Mouse (Mus musculus): ENCODE results near the gene Pcyt2.

DNA sequence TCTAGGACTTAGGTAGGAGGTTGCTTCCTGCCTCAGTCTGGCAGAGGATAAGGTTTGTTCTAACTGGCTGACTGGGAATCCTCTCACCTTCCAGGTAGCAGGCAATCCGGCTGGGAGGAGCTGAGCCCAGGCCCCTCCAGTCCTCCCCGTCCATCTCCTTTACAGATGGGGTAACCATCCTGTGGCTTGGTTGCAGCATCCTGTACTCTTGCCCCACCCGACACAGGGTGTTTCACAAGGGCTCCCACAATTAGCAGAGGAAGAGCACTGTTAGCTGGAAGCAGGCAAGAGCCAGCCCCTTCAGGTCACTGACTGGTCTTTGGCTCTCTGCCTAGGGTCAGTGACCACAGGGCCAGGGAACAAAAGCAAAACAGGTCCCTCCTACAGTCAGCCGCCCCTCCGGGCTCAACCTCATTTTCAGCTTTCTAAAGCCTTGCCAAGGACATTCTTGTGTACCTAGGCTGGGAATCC lies 12.7 kb upstream of the Pcyt2 start:
- TF ChIP-seq CTCF (IDR thresholded peaks at IDR 0.05; ENCODE audit: control insufficient read depth, insufficient read depth, insufficient read length), result no peak
- TF ChIP-seq MYOG (IDR thresholded peaks at IDR 0.05; ENCODE audit: control insufficient read depth, extremely low read depth, insufficient read length), result no peak
- no peak for TF ChIP-seq MAX (IDR thresholded peaks at IDR 0.05)
- TF ChIP-seq USF1 (IDR thresholded peaks at IDR 0.05; ENCODE audit: low read depth), result no peak
- no peak for TF ChIP-seq FOSL1 (IDR thresholded peaks at IDR 0.05; ENCODE audit: insufficient read depth, low read length, poor library complexity, severe bottlenecking)

Measured in C2C12 (cell line).